Mouse (Mus musculus) right cerebral cortex, adult 18-20 months (tissue): ENCODE measurements at regions not wholly inside any gene's neighbourhood (a gene's known extent, or its start where the extent isn't known, plus 50 kb on each side); places are given as distances from the start of the nearest gene placed in this dataset.
A peak's percentile ranks its signal among the peaks of the same experiment; 100 is the strongest.

Experiments used
- DNase-seq: peaks from one replicate; pipeline ENCODE4 v3.0.0; 2022; ENCODE audit warnings: mixed read lengths

DNA sequence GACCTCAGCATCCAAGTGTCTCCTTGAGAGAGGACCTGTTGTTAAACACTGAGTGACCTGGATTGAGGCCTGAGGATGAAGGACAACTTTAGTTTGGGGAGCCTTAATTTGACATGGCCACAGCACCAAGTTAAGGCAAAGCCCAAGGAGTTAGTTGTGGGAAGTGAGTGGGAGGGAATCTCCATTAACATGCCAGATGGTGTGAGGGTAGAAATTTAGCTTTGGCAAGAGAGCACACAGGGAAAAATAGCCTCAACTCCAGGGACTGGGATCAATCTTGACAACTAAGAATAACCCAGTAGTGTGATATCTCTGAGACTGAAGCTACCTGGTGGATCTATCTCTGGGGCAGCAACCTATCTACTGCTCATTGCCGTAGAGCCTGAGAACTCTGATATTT is 105.4 kb downstream of the Ahr start:
- peak; percentile 29 for DNase-seq

GRCm38 (mm10) chr12:35419206-35419605 is 115.6 kb downstream of the Ahr start:
- no peak for DNase-seq

GRCm38 (mm10) chr12:35417943-35418342 is 116.9 kb downstream of the Ahr start:
- no peak for DNase-seq

GRCm38 (mm10) chr12:35416583-35416982 is 118.3 kb downstream of the Ahr start:
- DNase-seq = no peak

- no peak for DNase-seq
These were observed 122.1 kb downstream of the Ahr start for GRCm38 (mm10) chr12:35412715-35413114.

- DNase-seq = no peak
These were observed 126.4 kb downstream of the Ahr start for GRCm38 (mm10) chr12:35408461-35408860.

DNA sequence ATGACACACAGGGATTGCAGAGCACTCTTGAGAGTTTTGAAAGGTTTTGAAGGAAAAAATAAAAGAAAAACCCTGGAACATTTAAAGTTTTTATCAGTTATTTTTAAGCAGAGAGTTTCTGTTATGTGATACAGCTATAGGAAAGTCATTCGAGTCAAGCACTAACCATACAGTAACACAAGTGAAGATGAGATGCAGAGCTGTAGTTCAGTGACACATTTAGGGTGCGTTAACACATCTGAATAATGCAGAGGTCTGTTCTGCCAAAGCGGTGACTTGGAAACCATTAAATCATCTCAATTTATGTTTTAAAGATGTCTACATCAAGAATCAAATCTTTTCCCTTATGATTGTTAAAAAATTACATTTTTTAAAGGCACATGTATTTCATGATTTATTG is 126.8 kb downstream of the Ahr start:
- no peak for DNase-seq

DNA sequence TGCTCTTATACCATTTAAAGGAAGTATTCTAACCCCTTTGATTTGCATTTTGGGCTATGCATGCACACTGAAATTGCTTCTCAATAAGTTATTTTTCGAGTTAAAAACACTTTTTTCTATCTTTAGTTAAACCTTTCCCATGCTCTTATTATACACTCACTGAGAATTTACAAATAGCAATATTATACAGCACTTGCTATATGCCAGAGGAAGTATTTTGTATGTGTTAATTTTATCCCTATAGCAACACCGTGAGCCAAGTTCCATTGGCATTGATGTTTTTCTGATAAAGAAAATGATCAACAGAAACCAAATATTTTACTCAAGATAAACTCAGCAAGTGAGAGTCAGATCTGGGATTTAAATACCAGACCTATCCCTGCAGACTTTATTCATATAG is 133.0 kb downstream of the Ahr start:
- DNase-seq = no peak

GRCm38 (mm10) chr12:35401219-35401618 is 133.6 kb downstream of the Ahr start:
- no peak for DNase-seq

DNA sequence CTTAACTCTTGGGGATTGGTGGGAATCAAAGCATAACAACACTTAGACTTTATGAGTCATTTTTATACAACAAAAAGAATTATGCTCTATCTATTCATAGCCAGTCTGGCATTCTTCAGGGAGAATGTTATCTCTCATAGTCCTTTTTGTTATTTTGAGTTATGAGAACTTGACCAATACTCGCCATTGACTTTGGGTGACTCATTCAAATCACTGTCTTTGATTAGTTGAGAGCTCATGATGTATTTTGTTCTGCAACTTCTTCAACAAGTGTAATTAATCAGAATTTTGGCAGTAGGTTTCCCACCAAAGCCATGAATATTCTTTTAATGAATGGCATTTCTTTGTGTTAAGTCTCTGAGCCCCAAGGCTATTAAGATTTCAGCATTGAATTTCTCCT is 139.6 kb downstream of the Ahr start:
- no peak for DNase-seq

- peak; percentile 5 for DNase-seq
These were observed 142.7 kb downstream of the Ahr start for GRCm38 (mm10) chr12:35392111-35392510.

GRCm38 (mm10) chr12:35390266-35390665 is 144.6 kb downstream of the Ahr start:
- DNase-seq = no peak

- no peak for DNase-seq
These were observed 145.0 kb downstream of the Ahr start for GRCm38 (mm10) chr12:35389839-35390238.

GRCm38 (mm10) chr12:35384211-35384610 is 150.6 kb downstream of the Ahr start:
- no peak for DNase-seq

- no peak for DNase-seq
These were observed 157.6 kb downstream of the Ahr start for GRCm38 (mm10) chr12:35377266-35377665.

GRCm38 (mm10) chr12:35376365-35376764 is 158.5 kb downstream of the Ahr start:
- DNase-seq = no peak

- no peak for DNase-seq
These were observed 176.9 kb downstream of the Ahr start for GRCm38 (mm10) chr12:35357901-35358300.

GRCm38 (mm10) chr12:35338191-35338954 is 196.5 kb downstream of the Ahr start:
- DNase-seq = no peak

- DNase-seq = no peak
These were observed 198.5 kb downstream of the Ahr start for GRCm38 (mm10) chr12:35336314-35336713.

DNA sequence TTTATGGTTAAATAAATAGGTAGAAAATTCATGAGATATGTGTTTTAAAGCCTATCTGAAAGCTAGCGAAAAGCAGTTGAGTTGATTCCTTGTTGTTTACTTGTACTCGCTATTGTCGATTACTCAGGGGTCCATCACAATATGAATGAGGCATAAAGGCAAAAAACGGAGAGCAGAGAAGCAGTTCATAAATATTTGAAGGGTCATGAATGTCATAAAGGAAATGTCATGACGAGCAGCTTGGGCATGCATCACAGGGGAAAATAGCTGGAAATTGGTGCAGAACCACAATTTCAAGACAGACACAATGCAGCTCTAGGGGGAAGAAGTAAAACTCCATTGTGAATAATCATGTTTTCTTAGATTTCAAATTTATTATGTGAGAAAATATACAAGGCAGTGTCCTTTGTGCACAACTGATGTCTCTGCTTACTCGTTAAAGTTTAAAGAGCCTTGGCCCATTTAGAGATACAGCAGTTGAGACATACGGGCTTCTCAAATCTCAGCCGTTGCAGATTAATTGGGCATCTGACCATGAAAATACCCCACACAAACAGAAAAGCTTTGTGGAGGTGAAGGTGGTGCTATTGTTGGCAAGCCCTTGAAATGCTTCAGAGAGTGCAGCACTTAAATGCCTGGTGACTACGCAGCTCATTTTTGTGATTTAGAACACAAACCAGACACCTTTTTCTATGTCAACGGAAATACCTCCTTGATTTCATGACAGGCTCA is 200.3 kb downstream of the Ahr start:
- no peak for DNase-seq

DNA sequence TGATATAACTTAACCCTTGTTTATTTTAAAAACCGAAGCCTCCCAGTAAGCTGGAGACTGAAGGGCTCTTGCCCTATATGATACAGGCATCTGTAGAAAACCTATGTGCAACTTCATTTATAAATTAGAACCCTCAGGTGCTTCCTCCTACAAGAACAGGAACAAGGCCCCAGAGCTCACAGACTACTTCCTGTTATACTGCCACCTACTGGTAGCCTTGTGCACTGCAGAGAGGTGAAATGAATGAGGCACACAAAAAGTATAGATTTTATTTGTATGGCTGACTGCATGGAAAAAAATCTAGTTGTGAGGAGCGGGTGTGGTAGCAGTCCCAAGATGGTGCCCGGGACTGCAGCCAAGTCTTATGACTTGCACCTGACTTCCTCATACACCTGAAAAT is 203.5 kb downstream of the Ahr start:
- DNase-seq = no peak

DNA sequence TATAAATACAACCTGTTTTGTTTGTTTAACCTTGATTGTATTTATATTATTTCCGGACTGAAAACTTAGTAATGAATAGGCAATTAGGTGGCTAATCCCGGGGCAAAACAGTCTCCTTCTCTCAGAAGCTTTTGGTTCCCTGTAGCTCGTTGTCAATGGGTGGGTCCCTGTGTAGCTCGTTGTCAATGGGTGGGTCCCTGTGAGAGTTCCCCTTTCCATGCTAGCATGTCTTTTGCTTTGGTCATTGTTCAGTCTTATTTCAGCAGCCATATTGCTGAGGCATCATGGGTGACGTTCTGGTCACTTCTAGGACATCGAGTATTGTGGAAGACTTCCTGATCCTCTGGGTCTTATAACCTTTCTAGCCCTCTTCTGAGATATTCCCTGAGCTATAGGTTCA is 205.1 kb downstream of the Ahr start:
- DNase-seq = no peak

- DNase-seq = no peak
These were observed 215.3 kb downstream of the Ahr start for GRCm38 (mm10) chr12:35319571-35319970.

GRCm38 (mm10) chr12:35317046-35317445 is 217.8 kb downstream of the Ahr start:
- DNase-seq = no peak

GRCm38 (mm10) chr12:35314035-35314434 is 220.8 kb downstream of the Ahr start:
- DNase-seq = no peak
